ENCODE assay signal across 13 mouse cellular contexts in the genomic region with DNA sequence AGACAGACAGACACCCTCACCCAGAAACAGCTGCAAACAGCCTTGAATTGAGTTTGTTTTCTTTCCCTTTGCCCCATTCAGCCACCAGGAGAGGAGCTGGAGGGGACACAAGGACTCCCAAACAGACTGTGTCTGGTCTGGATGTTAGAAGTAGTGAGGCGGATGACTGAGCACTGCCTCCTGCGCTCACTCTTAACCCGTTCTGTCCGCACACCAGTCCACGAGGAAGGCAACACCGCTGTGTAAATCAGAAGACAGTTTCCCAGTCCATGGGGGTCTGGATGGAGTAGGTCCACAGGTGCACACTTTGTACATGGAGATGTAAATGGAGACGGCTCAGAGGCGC. TPM values are rescaled to one million over a fixed set of nuclear protein-coding genes. Genes with fewer than 3 reads are reported as not detected.
DNase-seq lines count a peak whose midpoint lies in the region; ATAC-seq and TF ChIP-seq lines count a peak whose summit lies in the region.
"Had no signal": no experiment of that assay in that cellular context is flagged by ENCODE, and none has a peak within 500 bp of the region (broad histone marks: within the 10 kb centered on the region; RNA-seq: fewer than 3 reads in every experiment).

No protein-coding gene starts in this region.

- peak; percentile 43 for DNase-seq in brain, embryonic 14.5 days (ENCODE audit: low read depth)
- DNase-seq in embryonic facial prominence, embryonic 10.5 days (ENCODE audit: low spot score) = no peak
- DNase-seq in ovary, postnatal 36 days (ENCODE audit: low spot score) = no peak
- no peak for DNase-seq in lung, postnatal 0 days (ENCODE audit: low spot score)
- DNase-seq: cerebellum, adult 18-20 months had no signal

- H3K4me3 ChIP-seq in embryonic facial prominence, embryonic 10.5 days = peak overlapping the region; percentile 21; the same call in 1 of the 2 replicates
- H3K4me3 ChIP-seq in hindbrain, embryonic 12.5 days = no peak overlapping the region
- no peak overlapping the region for H3K4me3 ChIP-seq in midbrain, embryonic 15.5 days
- no peak overlapping the region for H3K4me3 ChIP-seq in lung, postnatal 0 days (ENCODE audit: low read depth, low read length)
- H3K4me3 ChIP-seq: embryonic facial prominence, embryonic 12.5 days; heart, embryonic 15.5 days had no signal

- ATAC-seq in hindbrain, embryonic 12.5 days (ENCODE audit: low FRiP score) = peak; percentile 61; the same call in 1 of the 2 replicates
- ATAC-seq in midbrain, embryonic 15.5 days (replicated peaks) = peak; percentile 52; the same call in 1 of the 2 replicates
- no peak for ATAC-seq in lung, postnatal 0 days
- ATAC-seq in erythroid progenitor cell, adult 5-6 weeks (replicated peaks; ENCODE audit: low FRiP score, poor library complexity, severe bottlenecking) = no peak
- ATAC-seq: Patski had no signal

- WGBS in embryonic facial prominence, embryonic 10.5 days = 4% methylated on average over 8 of the region's 8 CpGs
- 2% methylated on average over 8 of the region's 8 CpGs for WGBS in hindbrain, embryonic 12.5 days
- WGBS in midbrain, embryonic 15.5 days = 2% methylated on average over 8 of the region's 8 CpGs
- WGBS in lung, postnatal 0 days = 8% methylated on average over 8 of the region's 8 CpGs

- H3K27ac ChIP-seq in embryonic facial prominence, embryonic 10.5 days (replicated peaks) = peak overlapping the region; percentile 19; the same call in 1 of the 2 replicates
- H3K27ac ChIP-seq in hindbrain, embryonic 12.5 days = no peak overlapping the region
- H3K27ac ChIP-seq in midbrain, embryonic 15.5 days = peak overlapping the region; percentile 50; the same call in 1 of the 2 replicates
- H3K27ac ChIP-seq in lung, postnatal 0 days (ENCODE audit: low read length) = no peak overlapping the region
- H3K27ac ChIP-seq: embryonic facial prominence, embryonic 12.5 days; heart, embryonic 15.5 days; liver, embryonic 14.5 days had no signal

- TF ChIP-seq POLR2A in brain, embryonic 14.5 days (IDR thresholded peaks at IDR 0.05; ENCODE audit: borderline replicate concordance, extremely low read depth, insufficient read depth, insufficient read length, poor library complexity, severe bottlenecking) = no peak

- peaks cover 59% of the 10 kb centered on the region for H3K27me3 ChIP-seq in embryonic facial prominence, embryonic 10.5 days (replicated peaks; ENCODE audit: low read depth, poor library complexity, severe bottlenecking)
- H3K27me3 ChIP-seq in hindbrain, embryonic 12.5 days = peaks cover 60% of the 10 kb centered on the region
- peaks cover 62% of the 10 kb centered on the region for H3K27me3 ChIP-seq in midbrain, embryonic 15.5 days (replicated peaks)
- H3K27me3 ChIP-seq in lung, postnatal 0 days (replicated peaks; ENCODE audit: insufficient read depth, low read length) = no peaks in the 10 kb centered on the region

- H3K36me3 ChIP-seq in embryonic facial prominence, embryonic 10.5 days (replicated peaks) = no peaks in the 10 kb centered on the region
- no peaks in the 10 kb centered on the region for H3K36me3 ChIP-seq in hindbrain, embryonic 12.5 days
- no peaks in the 10 kb centered on the region for H3K36me3 ChIP-seq in midbrain, embryonic 15.5 days (replicated peaks)
- H3K36me3 ChIP-seq in lung, postnatal 0 days (ENCODE audit: insufficient read depth, low read length) = no peaks in the 10 kb centered on the region
- H3K36me3 ChIP-seq: embryonic facial prominence, embryonic 12.5 days; heart, embryonic 15.5 days had no signal

- TF ChIP-seq CTCF in brain, embryonic 14.5 days (IDR thresholded peaks at IDR 0.05; ENCODE audit: borderline replicate concordance, extremely low read depth, insufficient read depth, insufficient read length) = no peak
- TF ChIP-seq CTCF in lung, postnatal 0 days (IDR thresholded peaks at IDR 0.05) = no peak

- H3K9ac ChIP-seq in hindbrain, embryonic 12.5 days = 0 out of 2 replicates have a peak overlapping the region, but pooled peaks have one; percentile 18
- H3K9ac ChIP-seq in midbrain, embryonic 15.5 days = no peak overlapping the region
- H3K9ac ChIP-seq in lung, postnatal 0 days (replicated peaks; ENCODE audit: low read depth) = no peak overlapping the region
- H3K9ac ChIP-seq: embryonic facial prominence, embryonic 12.5 days; heart, embryonic 15.5 days; liver, embryonic 14.5 days had no signal

- H3K4me1 ChIP-seq in embryonic facial prominence, embryonic 10.5 days = peaks cover 19% of the 10 kb centered on the region
- H3K4me1 ChIP-seq in hindbrain, embryonic 12.5 days = peaks cover 15% of the 10 kb centered on the region
- H3K4me1 ChIP-seq in midbrain, embryonic 15.5 days = peaks cover 12% of the 10 kb centered on the region
- H3K4me1 ChIP-seq in lung, postnatal 0 days (ENCODE audit: insufficient read depth, low read depth, low read length) = no peaks in the 10 kb centered on the region
- H3K4me1 ChIP-seq: embryonic facial prominence, embryonic 12.5 days; heart, embryonic 15.5 days had no signal

- TF ChIP-seq EP300 in lung, postnatal 0 days (IDR thresholded peaks at IDR 0.05) = no peak

- H3K4me2 ChIP-seq in hindbrain, embryonic 12.5 days (replicated peaks) = peak overlapping the region; percentile 40
- peak overlapping the region; percentile 32 for H3K4me2 ChIP-seq in midbrain, embryonic 15.5 days
- H3K4me2 ChIP-seq in lung, postnatal 0 days (replicated peaks; ENCODE audit: low read depth, low read length) = no peak overlapping the region
- H3K4me2 ChIP-seq: embryonic facial prominence, embryonic 12.5 days; heart, embryonic 15.5 days had no signal

- no peaks in the 10 kb centered on the region for H3K9me3 ChIP-seq in embryonic facial prominence, embryonic 10.5 days
- H3K9me3 ChIP-seq in hindbrain, embryonic 12.5 days (replicated peaks) = no peaks in the 10 kb centered on the region
- no peaks in the 10 kb centered on the region for H3K9me3 ChIP-seq in midbrain, embryonic 15.5 days
- H3K9me3 ChIP-seq in lung, postnatal 0 days (ENCODE audit: low read length) = no peaks in the 10 kb centered on the region
- H3K9me3 ChIP-seq: embryonic facial prominence, embryonic 12.5 days; heart, embryonic 15.5 days had no signal

RNA-seq across cellular contexts. Expression of a gene that starts 43.0 kb away (rescaled TPM):
- 22.8 and 46.2 TPM in 2 replicates for polyA plus RNA-seq in brain, embryonic 14.5 days (2012; rRNA removed)
- polyA plus RNA-seq in embryonic facial prominence, embryonic 10.5 days (2016; fragmentation: Nextera tagmentation; extraction: Ambion mirVana) = 0.20 and 0.42 TPM in 2 replicates
- 4.6 and 5.4 TPM in 2 replicates for polyA plus RNA-seq in hindbrain, embryonic 12.5 days (2016; fragmentation: Nextera tagmentation; extraction: Ambion mirVana)
- 34.0 and 37.0 TPM in 2 replicates for polyA plus RNA-seq in midbrain, embryonic 15.5 days (2015; fragmentation: Nextera tagmentation; extraction: Ambion mirVana)
- not detected in 2 replicates for polyA plus RNA-seq in lung, postnatal 0 days (2015; fragmentation: Nextera tagmentation; extraction: Ambion mirVana)
- total RNA-seq in erythroid progenitor cell, adult 5-6 weeks (2015; ENCODE audit: low replicate concordance) = not detected in 2 replicates
- total RNA-seq in erythroid progenitor cell, adult 5-6 weeks (2017; ENCODE audit: low replicate concordance) = not detected in 2 replicates
- total RNA-seq: granulocyte monocyte progenitor cell, adult 5-6 weeks had no signal
- polyA plus RNA-seq: Patski had no signal

Comparison
In these comparisons a context has a peak if more than half of its experiments do, and no peak if none do; other contexts are left out.
1. H3K27ac ChIP-seq: peak in embryonic facial prominence, embryonic 10.5 days (single experiment) and midbrain, embryonic 15.5 days (single experiment); none in hindbrain, embryonic 12.5 days (single experiment) and lung, postnatal 0 days (single experiment).
2. ATAC-seq: peak in hindbrain, embryonic 12.5 days (single experiment) and midbrain, embryonic 15.5 days (single experiment); none in lung, postnatal 0 days (single experiment) and erythroid progenitor cell, adult 5-6 weeks (single experiment).